Mouse (Mus musculus) embryonic fibroblast, embryonic 13.5 days (primary cell): ENCODE data around the gene Prpf31.

Experiments used
- CTCF ChIP-seq: IDR thresholded peaks from 2 replicates; pipeline ENCODE4 v1.5.1; 2011; ENCODE audit warnings: mild to moderate bottlenecking, control low read depth, low read length, moderate library complexity, borderline replicate concordance; ENCODE audit not compliant: insufficient read depth
- POLR2A ChIP-seq: IDR thresholded peaks from 2 replicates; pipeline ENCODE4 v1.6.1; 2011; ENCODE audit warnings: low read depth, mild to moderate bottlenecking, control low read depth, low read length, moderate library complexity

GRCm38 (mm10) chr7:3629543-3630477, at the start of gene Prpf31, which contains the start of gene Tfpt:
- TF ChIP-seq CTCF (no peak), POLR2A (peak; percentile 65)
